Mouse (Mus musculus) kidney, postnatal 4 days (tissue): ENCODE data around the gene Zbtb8a.
A peak's percentile ranks its signal among the peaks of the same experiment; 100 is the strongest.
"Not testable (repeated sequence)": the region's sequence is repeated elsewhere in the genome, so short reads cannot be mapped to it uniquely, and the experiment has no call there.

Source experiments
- DNase-seq, 2 experiments: peaks; one replicate each; pipeline ENCODE4 v3.0.0; 2021; ENCODE audit warnings: mixed read lengths in 2 of 2

The Zbtb8a gene

DNA sequence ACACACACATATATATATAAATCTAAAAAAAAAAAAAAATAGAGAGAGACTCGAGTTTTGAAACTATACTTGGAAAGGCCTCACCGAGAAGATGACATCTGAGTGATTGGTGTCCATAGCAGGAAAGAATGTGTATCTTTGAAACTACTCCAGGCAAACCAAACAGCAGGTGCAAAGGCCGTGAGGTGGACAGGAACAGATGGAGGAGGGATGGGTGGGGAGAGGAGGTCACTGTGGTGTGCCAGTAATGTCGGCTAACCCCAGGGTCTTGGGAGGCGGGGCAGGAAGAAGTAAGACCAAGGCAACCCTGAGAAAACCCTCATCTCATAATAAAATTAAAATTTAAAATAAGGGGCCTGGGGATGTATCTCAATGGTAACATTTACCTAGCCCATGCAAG, 2.1 kb downstream of the Zbtb8a start:
- no peak for DNase-seq

DNA sequence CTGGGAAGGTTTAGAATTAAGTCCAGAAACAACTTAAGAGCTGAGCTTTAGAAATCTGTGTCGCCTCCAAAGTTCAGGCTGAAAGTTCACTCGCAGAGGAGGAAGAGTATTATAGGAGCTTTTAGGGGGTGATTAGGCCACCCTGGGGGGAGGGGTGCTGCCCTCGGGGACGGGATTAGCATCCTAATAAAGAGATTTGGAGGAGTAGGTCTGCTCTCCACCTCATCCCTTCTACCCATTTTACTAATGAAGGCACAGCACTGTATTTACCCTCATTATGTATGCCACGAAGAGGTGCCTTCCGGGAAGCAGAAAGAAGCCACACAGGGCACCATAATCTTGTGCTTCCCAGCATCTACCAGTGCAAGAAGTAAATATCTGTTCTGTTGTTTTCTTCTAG, 2.9 kb downstream of the Zbtb8a start:
- DNase-seq: no peak

DNA sequence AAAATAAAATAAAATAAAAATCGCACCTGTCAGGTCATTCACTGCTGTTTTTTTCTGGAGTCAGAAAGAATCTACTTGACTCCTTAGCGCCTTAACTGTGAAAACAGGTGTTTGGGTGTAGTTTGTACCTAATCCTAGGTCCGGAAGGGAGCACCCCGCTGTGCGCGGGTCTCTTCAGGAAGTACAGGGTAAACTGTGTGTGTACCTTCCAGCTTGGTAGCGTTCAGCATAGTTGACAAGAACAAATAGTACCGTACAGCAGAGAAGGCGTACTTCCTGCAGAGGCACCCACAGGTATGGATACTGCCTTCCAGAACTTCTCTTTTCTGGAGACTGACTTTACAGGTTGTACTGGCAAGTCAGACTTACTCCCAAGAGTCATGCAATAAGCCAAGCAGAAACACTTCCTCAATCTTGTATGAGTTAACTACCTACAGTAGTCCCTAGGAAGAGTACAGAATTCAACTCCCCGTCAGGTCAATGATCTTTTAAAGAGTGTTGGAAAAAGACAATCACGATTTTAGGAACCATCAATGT, 3.6 kb downstream of the Zbtb8a start:
- DNase-seq: no peak

DNA sequence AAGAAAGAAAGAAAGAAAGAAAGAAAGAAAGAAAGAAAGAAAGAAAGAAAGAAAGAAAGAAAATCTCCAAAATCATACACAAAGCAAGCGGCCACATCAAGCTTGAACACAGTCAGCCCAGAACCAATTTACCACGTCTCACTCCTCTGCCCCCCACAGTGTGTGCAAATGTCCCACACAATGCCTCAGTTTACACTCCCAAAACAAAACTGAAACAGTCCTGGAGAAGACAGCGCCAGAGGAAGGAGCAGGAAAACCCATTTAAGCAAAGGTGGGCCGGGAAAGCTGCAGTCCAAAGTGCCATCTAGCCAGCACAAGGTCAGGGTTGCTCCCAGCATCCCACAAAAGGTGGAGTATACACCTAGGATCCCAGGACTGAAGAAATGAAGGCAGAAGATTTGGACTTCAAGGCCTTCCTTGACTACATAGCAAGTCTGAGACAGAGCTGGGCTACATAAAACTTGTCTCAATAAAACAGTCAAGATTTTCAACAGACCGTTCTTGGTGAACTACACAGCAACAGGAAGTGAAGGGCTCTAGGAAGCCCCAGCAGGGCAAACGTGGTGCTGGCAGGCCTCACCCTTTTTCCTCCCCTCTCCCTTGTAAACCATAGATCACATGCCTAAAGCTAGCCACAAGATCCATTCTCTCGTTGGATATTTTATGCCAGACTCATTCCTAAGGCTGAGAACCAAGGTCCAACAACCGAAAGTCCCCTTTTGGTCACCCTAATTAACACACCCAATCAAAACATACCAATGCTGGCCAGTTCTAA, 4.5 kb downstream of the Zbtb8a start:
- no peak for DNase-seq

DNA sequence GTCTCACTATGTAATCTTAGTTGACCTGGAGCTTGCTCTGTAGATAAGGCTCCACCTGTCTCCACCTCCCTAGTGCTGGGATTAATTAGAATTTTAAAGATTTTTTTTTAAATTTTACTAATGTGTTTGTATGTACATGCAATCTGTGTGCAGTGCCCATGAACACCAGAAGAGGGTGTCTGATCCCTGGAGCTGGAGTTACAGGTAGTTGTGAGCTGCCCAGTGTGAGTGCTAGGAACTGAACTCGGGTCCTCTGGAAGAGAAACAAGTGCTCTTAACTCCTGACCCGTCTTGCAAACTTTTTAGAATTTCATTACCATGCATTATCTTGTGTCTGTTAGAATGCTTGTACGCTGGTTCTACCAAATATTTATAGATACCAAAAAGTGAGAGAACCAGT, 6.5 kb downstream of the Zbtb8a start:
- no peak for DNase-seq

DNA sequence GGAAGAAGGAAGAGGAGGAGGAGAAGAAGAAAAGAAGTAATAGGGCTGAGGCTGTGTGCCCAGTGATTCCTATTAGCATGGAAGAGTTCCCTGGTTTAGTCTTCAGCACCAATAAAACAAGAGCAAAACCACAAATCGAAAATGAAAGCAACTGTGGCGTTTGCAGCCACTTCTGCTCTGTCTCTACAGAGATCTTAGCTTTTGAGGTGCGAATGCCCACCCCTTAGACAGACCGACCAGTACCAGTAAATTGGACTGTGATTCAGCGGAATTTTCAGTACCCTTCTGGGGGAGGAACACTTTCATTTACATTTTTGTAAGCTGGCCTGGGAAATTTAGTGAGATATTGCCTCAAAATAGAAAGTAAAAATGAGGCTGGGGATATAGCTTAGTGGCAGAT, 12.7 kb downstream of the Zbtb8a start:
- DNase-seq: no peak

DNA sequence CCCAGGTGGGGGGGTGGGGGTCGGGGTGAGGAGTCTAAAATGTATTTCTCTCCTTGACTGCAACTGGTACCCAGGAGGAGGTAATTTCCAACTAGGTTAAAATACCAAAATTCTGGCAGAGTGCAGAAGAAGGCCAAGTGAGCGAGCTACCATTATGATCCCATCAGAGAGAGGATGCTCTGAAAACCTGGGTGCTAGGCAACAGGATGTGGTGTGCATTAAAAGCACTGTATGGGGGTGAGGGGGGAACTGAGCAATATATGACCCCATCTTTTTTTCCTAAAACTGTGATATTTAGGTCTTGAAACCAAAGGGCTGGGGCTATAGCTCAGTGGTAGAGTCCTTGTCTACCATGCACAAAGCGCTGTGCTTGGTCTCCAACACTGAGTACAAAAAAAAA, 13.5 kb downstream of the Zbtb8a start:
- no peak for DNase-seq

DNA sequence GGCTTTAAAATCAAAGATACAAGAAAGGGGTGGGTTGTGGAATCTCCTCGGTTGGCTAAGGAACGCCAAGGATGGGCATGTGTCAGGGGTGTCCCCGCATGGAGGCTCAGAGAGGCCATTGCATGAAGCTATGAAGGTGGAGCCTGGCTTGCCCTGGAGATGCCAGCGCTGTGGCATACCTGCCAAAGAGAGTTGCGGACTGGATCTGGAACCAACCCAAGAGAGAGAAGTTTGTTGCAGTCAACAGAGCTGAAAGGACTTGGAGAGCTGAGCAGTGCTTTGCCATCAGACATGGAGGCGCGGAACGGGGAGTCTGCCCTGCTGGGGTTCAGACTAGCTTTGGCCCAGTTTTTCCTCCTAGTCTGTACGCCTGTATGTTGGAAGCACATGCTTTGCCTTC, 14.5 kb downstream of the Zbtb8a start:
- DNase-seq: no peak

DNA sequence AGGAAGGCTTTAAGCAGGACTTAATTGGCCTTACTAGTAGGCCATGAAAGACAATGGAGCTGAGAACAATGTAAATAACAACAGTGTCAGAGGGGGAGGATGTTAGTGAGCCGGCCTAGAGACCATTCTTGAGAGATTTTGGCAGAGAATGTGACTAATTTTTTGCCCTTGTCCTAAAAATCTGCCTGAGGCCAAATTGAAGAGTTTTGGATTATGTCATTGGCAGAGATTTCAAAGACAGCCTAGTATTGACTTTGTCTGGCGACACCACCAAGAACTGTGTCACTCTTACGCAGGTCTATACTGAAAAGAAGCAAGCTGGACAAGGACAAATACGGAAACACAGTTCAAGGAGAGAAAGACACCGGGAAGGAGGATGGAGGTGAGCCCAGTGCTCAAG, 15.1 kb downstream of the Zbtb8a start:
- DNase-seq: no peak

DNA sequence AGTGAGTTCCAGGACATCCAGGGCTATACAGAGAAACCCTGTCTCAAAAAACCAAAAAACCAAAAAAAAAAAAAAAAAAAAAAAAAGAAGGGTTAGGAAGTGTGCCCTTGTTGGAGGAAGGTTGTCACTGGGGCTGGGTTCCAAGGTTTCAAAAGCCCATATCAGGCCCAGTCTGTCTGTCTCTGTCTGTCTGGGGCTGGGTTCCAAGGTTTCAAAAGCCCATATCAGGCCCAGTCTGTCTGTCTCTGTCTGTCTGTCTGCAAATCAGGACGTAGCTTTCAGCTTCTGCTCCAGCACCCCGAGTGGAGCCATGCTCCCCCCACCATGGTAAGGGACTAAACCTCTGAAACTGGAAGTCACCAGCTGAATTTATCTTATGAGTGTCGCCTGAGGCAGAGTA, 15.7 kb downstream of the Zbtb8a start:
- not testable (repeated sequence) for DNase-seq

DNA sequence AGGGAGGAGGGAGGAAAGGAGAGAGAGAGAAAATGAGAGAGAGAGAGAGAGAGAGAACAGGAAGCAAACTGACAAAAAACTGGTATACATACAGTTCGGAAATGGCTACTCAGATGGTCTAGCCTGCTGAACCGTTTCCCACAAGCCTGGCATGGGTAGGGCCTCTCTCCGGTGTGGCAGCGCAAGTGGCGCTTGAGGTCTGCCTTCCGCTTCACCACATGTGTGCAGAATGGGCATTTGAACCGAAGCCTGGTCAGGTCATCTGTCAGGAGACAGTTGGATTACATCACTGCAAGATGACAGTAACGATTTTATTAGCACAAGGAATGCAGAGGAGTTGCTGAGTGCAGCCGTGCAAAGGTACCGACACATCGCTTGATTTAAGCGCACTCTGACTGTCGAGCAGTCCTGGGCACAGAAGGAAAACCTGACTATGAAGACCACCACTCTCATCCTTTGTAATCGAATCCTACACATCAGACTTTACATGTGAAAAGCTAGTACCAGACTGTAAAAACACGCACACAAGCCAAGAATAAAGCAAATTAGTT, 20.2 kb downstream of the Zbtb8a start:
- DNase-seq: no peak

DNA sequence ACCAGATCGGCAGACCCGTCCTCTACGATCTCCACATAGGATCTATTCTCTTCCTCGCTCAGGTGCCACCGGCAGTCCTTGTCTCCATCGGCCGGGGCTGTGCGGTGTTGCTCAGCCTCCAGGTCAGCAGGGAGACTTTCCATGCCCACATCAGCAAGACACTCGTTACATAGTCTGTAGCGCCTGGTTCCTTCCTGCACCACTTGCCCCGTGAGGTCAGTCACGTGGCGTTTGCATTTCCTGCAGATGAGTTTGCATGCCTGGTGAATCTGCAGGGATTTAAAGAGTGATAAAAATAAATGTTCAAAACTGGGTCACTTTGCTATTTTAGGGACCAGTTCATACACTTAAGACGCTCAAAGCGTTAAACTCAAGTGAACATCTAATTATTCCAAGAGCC, 23.7 kb downstream of the Zbtb8a start:
- DNase-seq: no peak

DNA sequence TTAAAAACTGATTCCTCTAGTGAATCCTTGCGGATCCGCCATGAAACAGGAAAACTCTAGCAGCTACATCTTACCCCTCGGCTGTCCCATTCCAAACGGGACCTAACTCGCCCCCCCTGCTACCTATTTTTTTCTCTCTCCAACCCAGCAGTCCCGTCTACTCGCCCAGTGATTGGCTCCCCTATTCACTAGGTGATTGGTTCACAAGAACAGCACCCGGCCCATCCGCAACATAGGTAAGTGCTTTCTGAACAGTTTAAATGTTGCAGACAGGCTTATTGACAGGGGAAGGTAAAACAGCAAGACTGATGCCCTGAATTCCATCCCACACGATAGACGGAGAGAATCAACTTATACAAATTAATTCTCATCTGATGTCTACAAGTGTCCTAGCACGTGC, 24.7 kb downstream of the Zbtb8a start:
- DNase-seq: no peak

DNA sequence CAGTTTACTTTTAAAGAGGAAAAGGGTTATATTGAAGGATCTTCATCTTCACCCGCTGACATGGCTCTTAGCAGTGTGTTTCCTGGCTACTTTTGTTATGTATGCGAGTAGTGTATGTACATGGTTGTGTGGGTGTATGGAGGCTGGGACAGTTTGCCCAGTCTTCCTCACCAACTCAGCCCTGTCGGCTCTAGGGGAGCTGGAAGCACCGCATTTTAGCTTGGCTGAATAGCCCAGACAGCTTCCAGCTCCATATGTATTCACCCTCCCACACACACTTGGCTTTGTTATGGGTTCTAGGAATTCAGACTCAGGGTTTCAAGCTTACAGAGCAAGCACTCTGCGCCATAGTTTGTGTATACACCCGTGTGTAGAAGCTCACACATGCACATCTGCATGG, 26.8 kb downstream of the Zbtb8a start:
- no peak for DNase-seq

DNA sequence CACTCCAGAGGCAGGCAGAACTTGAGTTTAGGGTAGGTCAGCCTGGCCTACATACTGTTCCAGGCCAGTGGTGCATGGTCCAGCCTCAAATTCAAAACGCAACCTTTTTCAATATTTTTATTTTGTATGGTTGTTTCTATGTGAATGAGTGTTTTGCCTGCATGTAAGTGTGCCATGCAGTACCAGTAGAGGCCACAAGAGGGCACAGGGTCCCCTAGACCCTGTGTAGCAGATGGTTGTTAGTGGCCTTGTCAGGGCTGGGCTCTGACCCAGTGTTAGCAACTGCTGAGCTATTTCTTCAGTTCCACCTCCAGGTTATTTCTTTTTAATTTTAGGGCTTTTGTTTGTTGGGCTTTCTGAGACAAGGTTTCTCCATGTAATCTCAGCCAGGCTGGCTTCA, 27.3 kb downstream of the Zbtb8a start:
- DNase-seq: peak; percentile 89 to 90

DNA sequence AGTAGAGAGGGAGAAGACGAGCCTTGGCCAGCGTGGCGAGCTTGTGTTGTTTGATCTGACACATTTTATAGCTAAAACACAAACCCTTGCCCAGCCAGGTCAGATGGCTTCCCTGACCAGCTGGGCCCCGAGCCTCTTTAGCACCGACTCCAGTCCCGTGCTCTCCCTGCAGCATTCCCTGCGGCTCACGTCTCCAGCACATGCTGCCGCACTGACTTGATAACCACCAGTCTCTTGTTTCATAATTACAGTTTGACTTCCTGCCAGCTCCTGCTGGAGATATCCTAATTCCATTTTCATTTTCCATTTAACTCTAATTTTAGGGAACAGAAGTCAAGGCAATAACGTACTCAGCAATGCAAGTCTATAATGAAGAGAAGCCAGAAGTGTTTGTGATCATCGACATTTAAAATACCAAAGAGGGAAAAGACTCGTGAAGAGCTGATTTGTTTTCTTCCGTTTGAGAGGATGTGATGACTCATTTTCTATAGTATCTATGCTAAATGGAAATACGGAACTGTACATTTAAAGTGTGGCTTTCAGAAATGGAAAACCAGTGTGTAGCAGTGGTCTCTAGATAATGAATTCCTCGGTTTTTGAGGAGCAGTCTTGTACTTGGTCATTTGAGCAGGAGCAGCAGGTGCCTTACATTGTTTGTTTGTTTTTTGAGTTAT, 31.3 kb downstream of the Zbtb8a start:
- no peak for DNase-seq

DNA sequence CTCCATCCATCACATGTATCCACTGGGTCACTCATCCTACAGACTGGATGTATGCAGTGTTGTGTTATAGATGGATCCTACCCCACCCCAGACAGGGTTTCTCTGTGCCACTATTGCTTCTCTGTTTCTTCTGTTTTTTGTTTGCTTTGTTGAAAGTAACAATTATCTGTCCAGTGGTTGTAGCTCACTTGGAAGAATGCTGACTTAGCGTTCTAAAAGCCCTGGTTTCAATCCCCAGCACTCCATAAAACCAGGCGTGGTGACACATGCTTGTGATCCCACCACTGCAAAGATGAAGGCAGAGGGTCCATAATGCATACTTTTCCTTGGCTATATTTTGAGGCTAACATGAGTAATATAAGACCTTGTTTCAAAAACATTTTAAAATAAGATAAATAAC, 35.2 kb downstream of the Zbtb8a start:
- DNase-seq: no peak

DNA sequence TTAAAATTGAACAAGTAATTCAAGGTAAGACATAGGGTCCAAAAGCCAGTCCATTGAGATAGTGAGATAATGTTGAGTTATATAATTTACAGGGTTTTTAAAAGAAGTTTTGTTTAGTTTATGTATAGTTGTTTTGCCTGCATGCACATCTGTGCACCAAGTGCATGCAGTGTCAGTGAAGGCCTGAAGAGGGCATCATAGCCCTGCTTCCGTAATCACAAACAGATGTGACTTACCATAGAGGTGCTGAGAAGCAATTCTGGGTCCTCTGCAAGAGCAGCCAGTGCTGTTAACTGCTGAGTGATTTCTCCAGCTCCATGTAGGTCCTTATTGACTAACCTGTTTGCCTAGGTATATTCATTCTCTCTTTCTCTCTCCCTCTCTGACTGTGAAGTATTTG, 36.0 kb downstream of the Zbtb8a start:
- no peak for DNase-seq

DNA sequence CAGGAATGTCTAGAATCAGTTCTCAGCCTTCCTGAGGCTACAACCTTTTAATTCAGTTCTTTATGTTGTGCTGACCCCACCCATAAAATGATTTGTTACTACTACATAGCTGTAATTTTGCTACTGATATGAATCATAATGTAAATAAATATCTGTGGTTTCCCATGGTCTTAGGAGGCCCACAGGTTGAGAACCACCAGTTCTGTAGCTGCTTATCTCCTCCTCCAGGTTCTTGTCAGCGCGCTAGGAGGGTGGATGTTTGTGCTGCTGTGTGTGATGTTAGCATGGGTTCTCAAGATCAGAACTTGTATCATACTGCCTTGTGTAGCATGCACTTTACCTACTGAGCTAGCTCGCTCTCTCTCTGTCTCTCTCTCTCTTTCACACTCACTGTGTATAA, 38.2 kb downstream of the Zbtb8a start:
- no peak for DNase-seq

DNA sequence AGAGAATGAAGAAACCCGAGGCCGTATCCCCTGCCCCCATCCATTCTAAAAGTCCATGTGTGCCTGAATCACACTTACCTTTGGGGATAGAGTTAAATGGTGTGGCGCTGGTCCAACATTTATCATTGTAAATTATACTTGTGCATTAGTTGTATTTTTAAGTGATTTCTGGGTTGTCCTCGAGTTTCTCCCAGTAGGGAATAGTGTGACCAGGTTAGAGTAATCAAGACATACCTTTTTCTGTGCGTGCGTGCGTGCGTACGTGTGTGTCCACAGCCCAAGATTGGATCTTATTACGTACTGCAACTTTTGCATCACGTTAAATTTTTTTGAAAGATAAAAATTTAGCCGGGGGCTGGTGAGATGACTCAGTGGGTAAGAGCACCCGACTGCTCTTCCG, 41.6 kb downstream of the Zbtb8a start:
- no peak for DNase-seq

DNA sequence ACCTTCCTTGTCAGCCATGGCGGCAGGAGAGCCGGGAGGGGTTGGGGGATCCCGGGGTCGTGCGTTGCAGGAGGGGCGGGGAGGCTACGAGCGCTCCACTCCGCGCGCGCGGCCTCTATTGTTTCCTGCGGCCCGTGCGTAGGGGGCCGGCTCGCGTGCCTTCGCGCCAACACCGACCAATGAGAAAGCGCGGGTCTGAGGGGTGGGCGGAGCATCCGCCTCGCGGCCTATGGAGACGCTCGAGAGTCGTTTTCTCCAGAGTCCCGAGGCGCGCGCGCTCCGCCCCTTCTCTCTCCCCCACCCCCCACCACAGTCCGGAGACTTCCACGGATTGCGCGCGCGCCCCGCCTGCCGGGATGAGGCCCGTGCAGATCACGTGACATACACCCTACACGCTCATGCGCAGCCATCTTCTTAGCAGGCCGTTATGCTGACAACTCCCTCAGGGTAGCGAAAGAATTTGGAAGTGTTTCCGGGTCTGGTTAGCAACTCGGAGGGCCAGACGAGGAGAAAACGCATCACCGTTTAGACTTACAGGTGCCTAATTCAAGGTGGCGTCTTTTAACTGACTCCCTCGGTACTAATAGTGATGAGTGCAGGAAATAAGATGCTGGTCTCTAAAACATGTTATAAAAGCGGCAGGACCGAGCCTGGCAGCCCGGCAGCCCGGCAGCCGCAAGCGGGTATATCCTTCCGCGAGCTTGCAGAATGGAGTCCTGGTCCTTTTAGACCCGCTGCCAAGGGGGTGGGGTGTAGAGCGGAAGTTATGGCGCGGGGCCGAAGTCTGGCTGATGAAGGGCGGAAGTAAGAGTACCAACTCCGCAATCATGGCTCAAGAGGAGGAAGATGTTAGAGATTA, 42.5 kb downstream of the Zbtb8a start, which contains the start of the genes Rbbp4 and Zbtb8os:
Rbbp4 (minus strand) TSS at position 155 of the 859 bp plus-strand sequence.
Zbtb8os (plus strand) TSS at position 480 of the 859 bp plus-strand sequence.
- peak; percentile 98 to 99 for DNase-seq

DNA sequence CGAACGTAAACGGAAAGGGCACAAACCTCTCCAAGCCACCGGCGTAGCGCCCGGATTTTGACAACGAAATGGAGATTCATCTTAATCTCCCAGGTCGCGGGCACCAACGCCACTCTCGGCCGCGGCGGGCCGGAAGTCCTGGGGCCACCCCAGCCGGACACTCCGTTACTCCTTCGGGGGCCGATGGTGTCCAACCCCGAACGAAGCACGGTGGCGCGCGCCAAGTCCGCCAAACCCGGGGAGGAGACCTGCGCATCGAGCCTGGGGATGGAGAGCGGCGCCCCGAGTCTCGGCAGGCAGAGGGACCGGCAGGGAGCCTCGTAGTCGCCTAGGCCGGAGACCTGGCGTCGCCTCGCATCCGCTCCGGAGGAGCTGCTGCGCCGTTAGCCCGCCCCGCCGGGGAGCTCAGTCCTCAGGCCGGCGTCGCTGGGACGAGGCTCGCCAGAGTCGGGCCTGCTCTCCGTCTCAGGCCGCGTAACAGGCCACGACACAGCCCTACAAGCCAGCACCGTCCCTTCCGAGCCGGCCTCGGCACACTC, 43.2 kb downstream of the Zbtb8a start:
- DNase-seq: no peak

DNA sequence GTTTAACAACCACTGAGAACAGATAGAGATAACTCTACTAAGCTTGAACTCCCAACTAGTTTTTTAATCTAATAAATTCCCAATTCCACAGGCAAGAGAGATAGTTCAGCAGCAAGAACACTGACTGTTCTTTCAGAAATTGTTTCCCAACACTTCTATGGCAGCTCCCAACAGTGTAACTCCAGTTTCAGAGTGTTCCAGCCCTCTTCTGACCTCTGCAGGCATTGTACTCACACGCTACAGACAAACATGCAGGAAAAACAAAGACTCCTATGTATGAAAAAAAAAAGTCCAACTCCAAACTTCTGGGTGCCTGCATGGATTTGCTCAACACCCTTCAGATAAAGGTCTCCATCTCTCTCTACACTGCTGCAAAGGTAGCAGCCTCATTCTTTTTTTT, 45.1 kb downstream of the Zbtb8a start:
- no peak for DNase-seq
